Mouse (Mus musculus): ENCODE measurements around the gene Ltbp1. TPM values are rescaled to one million over a fixed set of nuclear protein-coding genes. Genes with fewer than 3 reads are reported as not detected.

Gene Ltbp1
- polyA plus RNA-seq, 1 experiment from 2014 or later = 30.2 TPM

- H3K4me1 ChIP-seq (replicated peaks; ENCODE audit: insufficient read depth, low read length) = no peaks in the 10 kb centered on the region
- DNase-seq (ENCODE audit: low spot score) (no peak), ATAC-seq (replicated peaks; ENCODE audit: low FRiP score, low read depth) (no peak)
- H3K9ac ChIP-seq (ENCODE audit: low read depth, low read length) = no peak overlapping the region
- H3K36me3 ChIP-seq (ENCODE audit: insufficient read depth, low read length) = no peaks in the 10 kb centered on the region
- H3K4me3 ChIP-seq (replicated peaks; ENCODE audit: low read depth, low read length) = no peak overlapping the region
- no peaks in the 10 kb centered on the region for H3K27me3 ChIP-seq (ENCODE audit: insufficient read depth, low read length)
- 41% methylated on average over 2 of the region's 2 CpGs for WGBS
- TF ChIP-seq CTCF (IDR thresholded peaks at IDR 0.05; ENCODE audit: low read depth) = no peak
- H3K9me3 ChIP-seq (replicated peaks; ENCODE audit: low read length) = no peaks in the 10 kb centered on the region
- H3K27ac ChIP-seq = no peak overlapping the region
- H3K4me2 ChIP-seq (ENCODE audit: low read length) = no peak overlapping the region
Measured at GRCm38 (mm10) chr17:75380167-75380566, 374.8 kb downstream of the Ltbp1 start.

GRCm38 (mm10) chr17:75388402-75388801 is 383.0 kb downstream of the Ltbp1 start:
- Histone ChIP-seq H3K36me3 (ENCODE audit: insufficient read depth, low read length) (no peaks in the 10 kb centered on the region), H3K4me2 (ENCODE audit: low read length) (no peak overlapping the region), H3K4me1 (replicated peaks; ENCODE audit: insufficient read depth, low read length) (no peaks in the 10 kb centered on the region), H3K9ac (ENCODE audit: low read depth, low read length) (no peak overlapping the region), H3K27ac (no peak overlapping the region), H3K4me3 (replicated peaks; ENCODE audit: low read depth, low read length) (no peak overlapping the region), H3K9me3 (replicated peaks; ENCODE audit: low read length) (no peaks in the 10 kb centered on the region), H3K27me3 (ENCODE audit: insufficient read depth, low read length) (no peaks in the 10 kb centered on the region)
- no peak for ATAC-seq (replicated peaks; ENCODE audit: low FRiP score, low read depth)
- no peak for DNase-seq (ENCODE audit: low spot score)
- 82% methylated on average over 4 of the region's 4 CpGs for WGBS
- no peak for TF ChIP-seq CTCF (IDR thresholded peaks at IDR 0.05; ENCODE audit: low read depth)

GRCm38 (mm10) chr17:75390142-75390541 is 384.8 kb downstream of the Ltbp1 start:
- H3K27ac ChIP-seq = no peak overlapping the region
- DNase-seq (ENCODE audit: low spot score) = no peak
- 84% methylated on average over 10 of the region's 10 CpGs for WGBS
- ATAC-seq (replicated peaks; ENCODE audit: low FRiP score, low read depth) = no peak
- H3K9me3 ChIP-seq (replicated peaks; ENCODE audit: low read length) = no peaks in the 10 kb centered on the region
- H3K36me3 ChIP-seq (ENCODE audit: insufficient read depth, low read length) = no peaks in the 10 kb centered on the region
- no peaks in the 10 kb centered on the region for H3K4me1 ChIP-seq (replicated peaks; ENCODE audit: insufficient read depth, low read length)
- H3K27me3 ChIP-seq (ENCODE audit: insufficient read depth, low read length) = no peaks in the 10 kb centered on the region
- H3K9ac ChIP-seq (ENCODE audit: low read depth, low read length) = no peak overlapping the region
- H3K4me3 ChIP-seq (replicated peaks; ENCODE audit: low read depth, low read length) = no peak overlapping the region
- H3K4me2 ChIP-seq (ENCODE audit: low read length) = no peak overlapping the region
- peak; percentile 26; the same call in 1 of the 2 replicates for TF ChIP-seq CTCF (IDR thresholded peaks at IDR 0.05; ENCODE audit: low read depth)

DNA sequence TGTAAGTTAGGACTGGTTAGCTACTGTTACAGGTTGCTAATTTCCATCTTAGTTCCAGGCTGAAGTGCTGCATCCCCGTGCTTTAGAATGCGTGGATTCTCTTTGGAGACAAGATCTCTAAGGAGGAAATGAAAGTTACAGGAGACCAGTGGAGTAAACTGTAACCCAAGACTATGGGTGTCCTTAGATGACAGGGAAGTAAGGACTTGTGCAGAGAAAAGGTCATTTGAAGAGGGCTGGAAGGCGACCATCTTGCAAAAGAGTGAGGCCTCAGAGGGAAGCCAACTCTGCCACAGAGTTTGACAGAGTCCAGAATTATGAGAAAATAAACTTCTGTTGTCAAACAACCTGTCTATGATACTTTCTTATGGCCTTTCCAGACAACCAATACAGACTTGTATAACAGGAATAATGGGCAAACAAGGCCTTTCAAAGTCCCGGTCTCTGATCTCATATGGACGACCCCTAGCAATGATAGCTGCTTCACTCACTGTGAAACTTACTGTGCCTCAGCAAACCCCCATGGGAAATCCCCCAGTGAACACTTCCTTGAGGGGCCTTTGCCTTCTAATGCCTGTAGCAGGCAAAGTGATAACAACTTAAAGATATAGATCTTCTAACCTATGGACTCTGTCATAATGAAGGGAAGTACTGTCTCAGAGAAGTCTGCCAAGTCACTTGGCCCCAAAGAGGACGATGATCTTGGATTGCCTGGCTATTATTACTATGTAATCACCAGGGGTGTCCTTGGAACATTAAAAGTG is 386.2 kb downstream of the Ltbp1 start:
- H3K27ac ChIP-seq = no peak overlapping the region
- no peak overlapping the region for H3K4me3 ChIP-seq (replicated peaks; ENCODE audit: low read depth, low read length)
- 80% methylated on average over 6 of the region's 6 CpGs for WGBS
- H3K9me3 ChIP-seq (replicated peaks; ENCODE audit: low read length) = no peaks in the 10 kb centered on the region
- H3K9ac ChIP-seq (ENCODE audit: low read depth, low read length) = no peak overlapping the region
- DNase-seq (ENCODE audit: low spot score) (no peak), ATAC-seq (replicated peaks; ENCODE audit: low FRiP score, low read depth) (no peak)
- H3K36me3 ChIP-seq (ENCODE audit: insufficient read depth, low read length) = no peaks in the 10 kb centered on the region
- H3K4me1 ChIP-seq (replicated peaks; ENCODE audit: insufficient read depth, low read length) = no peaks in the 10 kb centered on the region
- TF ChIP-seq CTCF (IDR thresholded peaks at IDR 0.05; ENCODE audit: low read depth) = no peak
- no peaks in the 10 kb centered on the region for H3K27me3 ChIP-seq (ENCODE audit: insufficient read depth, low read length)
- H3K4me2 ChIP-seq (ENCODE audit: low read length) = no peak overlapping the region

GRCm38 (mm10) chr17:75406405-75406804 is 401.0 kb downstream of the Ltbp1 start:
- Histone ChIP-seq H3K36me3 (ENCODE audit: insufficient read depth, low read length) (no peaks in the 10 kb centered on the region), H3K9ac (ENCODE audit: low read depth, low read length) (no peak overlapping the region)
- peak; percentile 53 for DNase-seq (ENCODE audit: low spot score)

GRCm38 (mm10) chr17:75416861-75417260 is 411.5 kb downstream of the Ltbp1 start:
- Histone ChIP-seq H3K27ac (no peak overlapping the region), H3K9ac (ENCODE audit: low read depth, low read length) (no peak overlapping the region), H3K4me1 (replicated peaks; ENCODE audit: insufficient read depth, low read length) (no peaks in the 10 kb centered on the region), H3K36me3 (ENCODE audit: insufficient read depth, low read length) (no peaks in the 10 kb centered on the region), H3K27me3 (ENCODE audit: insufficient read depth, low read length) (no peaks in the 10 kb centered on the region), H3K4me3 (replicated peaks; ENCODE audit: low read depth, low read length) (no peak overlapping the region), H3K4me2 (ENCODE audit: low read length) (no peak overlapping the region), H3K9me3 (replicated peaks; ENCODE audit: low read length) (no peaks in the 10 kb centered on the region)
- ATAC-seq (replicated peaks; ENCODE audit: low FRiP score, low read depth) (no peak), DNase-seq (ENCODE audit: low spot score) (no peak)
- 73% methylated on average over 3 of the region's 3 CpGs for WGBS
- no peak for TF ChIP-seq CTCF (IDR thresholded peaks at IDR 0.05; ENCODE audit: low read depth)

More at GRCm38 (mm10) chr17:75406405-75406804, 401.0 kb downstream of the Ltbp1 start:
- 28% methylated on average over 4 of the region's 4 CpGs for WGBS
- H3K4me1 ChIP-seq (replicated peaks; ENCODE audit: insufficient read depth, low read length) = no peaks in the 10 kb centered on the region
- no peaks in the 10 kb centered on the region for H3K9me3 ChIP-seq (replicated peaks; ENCODE audit: low read length)
- H3K4me2 ChIP-seq (ENCODE audit: low read length) = no peak overlapping the region
- TF ChIP-seq CTCF (IDR thresholded peaks at IDR 0.05; ENCODE audit: low read depth) = peak; percentile 67
- H3K4me3 ChIP-seq (replicated peaks; ENCODE audit: low read depth, low read length) = no peak overlapping the region
- no peak overlapping the region for H3K27ac ChIP-seq
- H3K27me3 ChIP-seq (ENCODE audit: insufficient read depth, low read length) = no peaks in the 10 kb centered on the region
- no peak for ATAC-seq (replicated peaks; ENCODE audit: low FRiP score, low read depth)
